Mouse (Mus musculus): ENCODE data around the gene Olfm2.
"Not testable (repeated sequence)": the region's sequence is repeated elsewhere in the genome, so short reads cannot be mapped to it uniquely, and the experiment has no call there.

Gene Olfm2

GRCm38 (mm10) chr9:20662874-20663273 is 83.3 kb downstream of the Olfm2 start:
- in situ Hi-C loops (cut with MboI; ENCODE audit: low sequenced_read_pairs): no loop called here

DNA sequence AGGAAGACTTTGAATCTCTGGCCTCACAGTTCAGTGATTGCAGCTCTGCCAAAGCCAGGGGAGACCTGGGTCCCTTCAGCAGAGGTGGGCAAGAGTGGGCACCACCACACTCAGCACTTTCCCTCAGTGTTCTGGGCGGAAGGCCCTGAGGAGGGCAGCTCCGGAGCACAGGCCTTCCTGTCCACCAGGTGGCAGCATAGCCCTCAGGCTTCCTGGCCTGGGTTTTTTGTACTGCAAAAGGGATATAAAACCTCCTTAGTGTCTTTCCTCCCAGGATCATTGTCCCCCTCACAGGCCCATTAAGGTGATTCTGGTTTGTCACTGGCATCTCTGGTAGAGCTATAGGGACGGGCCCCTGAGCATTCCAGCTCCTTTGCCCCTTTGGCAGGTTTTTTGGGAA is 83.8 kb downstream of the Olfm2 start:
- in situ Hi-C loops (cut with MboI; ENCODE audit: low sequenced_read_pairs): no loop called here

DNA sequence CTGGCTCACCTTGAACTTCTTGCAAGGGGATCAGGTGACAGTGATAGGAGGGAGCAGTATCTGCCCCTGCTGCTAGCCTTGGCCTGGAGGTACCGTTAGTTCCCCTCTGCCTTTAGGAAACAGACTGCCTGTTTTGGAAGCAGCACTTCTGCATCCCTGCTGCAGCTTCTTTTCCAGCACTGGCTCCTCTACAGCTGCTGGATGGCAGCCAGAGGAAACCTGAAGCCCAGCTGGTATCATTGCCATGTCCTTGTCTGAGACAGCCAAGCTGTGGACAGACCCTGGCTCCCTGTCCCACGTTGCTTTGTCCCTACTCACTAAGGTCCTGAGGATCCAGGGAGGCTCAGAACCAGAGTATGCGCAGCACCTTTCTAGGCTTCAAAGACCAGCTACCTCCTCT is 88.6 kb downstream of the Olfm2 start:
- in situ Hi-C loops (cut with MboI; ENCODE audit: low sequenced_read_pairs): no loop called here

DNA sequence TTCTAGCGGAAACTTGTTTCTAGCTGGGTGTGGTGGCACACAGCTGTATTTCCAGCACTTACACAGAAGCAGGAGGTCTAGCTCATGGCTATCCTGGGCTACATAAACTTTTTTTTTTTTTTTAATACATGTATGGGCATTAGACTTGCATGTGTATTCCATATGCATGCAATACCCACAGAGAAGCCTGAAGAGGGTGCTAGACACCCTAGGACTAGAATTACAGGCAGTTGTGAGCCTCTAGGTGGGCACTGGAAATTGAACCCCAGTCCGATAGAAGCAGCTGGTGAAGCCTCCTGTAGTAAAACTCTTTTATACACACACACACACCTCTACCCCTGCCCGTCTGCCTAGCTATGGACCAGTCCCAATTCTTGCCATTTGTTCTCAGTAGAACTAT is 92.3 kb downstream of the Olfm2 start:
- in situ Hi-C loops (cut with MboI; ENCODE audit: low sequenced_read_pairs): no loop called here

GRCm38 (mm10) chr9:20652260-20652658 is 93.9 kb downstream of the Olfm2 start:
- in situ Hi-C loops (cut with MboI; ENCODE audit: low sequenced_read_pairs): no loop called here

DNA sequence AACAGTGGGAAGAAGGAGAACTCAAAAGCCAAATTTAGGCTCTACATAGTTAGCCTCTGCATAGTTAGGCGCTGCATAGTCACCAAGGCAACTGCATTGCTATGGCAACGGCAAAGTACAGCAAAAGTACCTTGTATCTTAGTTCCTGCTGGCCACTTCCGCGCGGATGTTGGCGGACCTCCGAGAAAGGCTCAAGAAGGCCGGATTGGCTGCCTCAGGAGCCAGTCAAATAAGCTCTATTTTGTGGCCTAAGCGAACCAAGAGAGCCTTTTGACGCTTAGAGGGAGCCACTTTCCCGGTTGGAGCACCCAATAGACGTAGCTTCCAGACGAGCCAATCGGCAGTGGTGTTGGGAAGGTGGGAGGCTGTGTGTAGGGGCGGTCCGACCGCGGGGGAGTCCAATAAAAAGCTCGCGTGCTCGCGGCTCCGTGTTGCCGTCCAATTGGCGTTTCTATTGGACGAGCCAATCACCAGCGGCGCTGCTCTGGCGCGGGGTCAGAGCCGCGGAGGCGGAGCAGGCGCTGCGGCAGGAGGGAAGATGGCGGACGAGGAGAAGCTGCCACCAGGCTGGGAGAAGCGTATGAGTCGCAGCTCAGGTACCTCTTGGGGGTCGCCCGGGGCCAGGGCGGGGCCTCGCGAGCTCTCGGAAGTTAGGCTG is 94.4 kb downstream of the Olfm2 start, which contains the start of gene Pin1:
TSS of gene Pin1 (plus strand) at position 494 of the 658 bp plus-strand sequence.
- in situ Hi-C loops (cut with MboI; ENCODE audit: low sequenced_read_pairs): no loop called here

DNA sequence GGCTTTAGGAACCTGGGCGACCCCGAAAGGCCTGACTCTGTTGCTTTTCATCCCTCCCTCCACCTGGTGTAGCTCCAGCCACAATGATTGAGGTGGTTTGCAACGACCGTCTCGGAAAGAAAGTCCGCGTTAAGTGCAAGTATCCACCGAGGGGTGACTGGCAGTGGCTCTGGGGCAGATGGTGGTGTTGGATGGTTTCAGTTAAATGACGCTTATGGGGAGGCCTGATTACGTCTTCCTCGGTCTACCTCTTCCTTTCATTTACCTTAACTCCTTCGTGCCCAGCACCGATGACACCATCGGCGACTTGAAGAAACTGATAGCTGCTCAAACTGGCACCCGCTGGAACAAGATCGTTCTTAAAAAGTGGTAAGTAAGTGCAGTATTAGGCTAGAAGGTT is 101.0 kb downstream of the Olfm2 start:
- in situ Hi-C loops (cut with MboI; ENCODE audit: low sequenced_read_pairs): no loop called here

GRCm38 (mm10) chr9:20644360-20645081 is 101.6 kb downstream of the Olfm2 start, which contains the start of gene Fbxl12:
Gene Fbxl12, minus strand, starts transcription at chr9:20644767.
- in situ Hi-C loops (cut with MboI; ENCODE audit: low sequenced_read_pairs): no loop called here

DNA sequence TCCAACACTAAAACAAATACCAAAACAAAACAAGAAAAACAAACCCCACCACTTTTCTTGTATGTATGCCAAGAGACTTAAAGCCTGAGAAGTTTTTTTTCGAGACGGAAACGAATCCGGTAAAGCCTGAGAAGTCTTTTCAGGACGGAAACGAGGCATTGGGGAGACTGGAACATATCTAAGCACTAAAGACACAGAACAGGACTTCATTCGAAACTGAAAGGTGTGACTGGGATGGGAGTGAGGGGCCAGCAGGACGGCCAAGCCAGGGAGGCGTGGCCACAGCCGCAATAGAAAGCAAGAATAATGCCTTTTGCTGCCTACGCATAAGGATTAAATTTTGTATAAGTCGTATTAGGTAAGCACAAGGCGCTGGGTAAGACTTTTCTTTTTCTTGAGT is 102.4 kb downstream of the Olfm2 start:
- in situ Hi-C loops (cut with MboI; ENCODE audit: low sequenced_read_pairs): no loop called here

DNA sequence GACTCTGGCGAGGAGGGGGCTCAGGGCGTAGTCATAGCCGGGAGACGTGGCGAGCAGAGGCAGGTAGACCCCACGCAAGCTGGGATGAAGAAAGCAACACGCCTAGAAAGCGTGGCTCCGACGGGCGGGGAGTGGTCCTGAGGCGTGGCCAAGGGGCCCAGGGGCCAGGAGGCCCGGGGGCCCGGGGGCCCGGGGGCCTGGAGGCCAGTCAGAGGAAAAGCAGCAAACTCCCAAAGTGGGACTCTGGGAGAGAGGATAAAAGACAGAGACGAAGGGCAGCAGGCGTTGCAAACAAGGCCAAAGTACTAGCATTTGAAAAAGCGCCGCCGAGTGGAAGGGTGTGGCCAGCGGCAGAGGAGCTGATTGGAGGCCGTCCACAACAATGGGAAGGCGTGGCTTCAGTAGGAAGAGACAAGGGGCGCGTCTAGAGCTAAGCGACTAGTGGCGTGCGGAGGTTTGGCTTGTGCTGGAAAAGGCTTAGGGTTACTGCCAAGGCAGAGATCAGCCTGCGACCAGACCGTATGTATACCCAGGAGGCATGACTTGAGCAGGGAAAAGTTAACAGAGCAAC is 103.2 kb downstream of the Olfm2 start:
- in situ Hi-C loops (cut with MboI; ENCODE audit: low sequenced_read_pairs): no loop called here

GRCm38 (mm10) chr9:20642101-20642895 is 103.9 kb downstream of the Olfm2 start, which contains the start of gene Ubl5:
Gene Ubl5, plus strand, starts transcription at chr9:20642878.
- in situ Hi-C loops (cut with MboI; ENCODE audit: low sequenced_read_pairs): no loop called here

GRCm38 (mm10) chr9:20641501-20641900 is 104.6 kb downstream of the Olfm2 start:
- in situ Hi-C loops (cut with MboI; ENCODE audit: low sequenced_read_pairs): no loop called here

DNA sequence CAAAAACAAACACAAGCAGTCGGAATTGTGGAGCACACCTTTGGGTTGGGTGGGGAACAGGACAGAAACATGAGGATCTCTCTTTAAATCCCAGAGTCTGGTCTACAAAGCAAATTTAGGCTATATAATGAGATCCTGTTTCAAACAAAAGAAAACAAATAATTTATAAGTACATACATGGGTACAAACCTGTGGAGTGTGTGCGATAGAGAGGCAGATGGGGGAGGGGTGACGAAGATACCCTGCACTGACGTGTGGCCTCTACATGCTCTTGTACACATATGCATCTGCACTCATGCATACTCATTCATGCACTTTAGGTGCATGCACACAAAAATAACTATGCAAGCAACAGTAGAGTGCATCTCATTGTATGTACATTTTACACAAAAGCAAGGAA is 106.7 kb downstream of the Olfm2 start:
- in situ Hi-C loops (cut with MboI; ENCODE audit: low sequenced_read_pairs): no loop called here

GRCm38 (mm10) chr9:20638552-20638951 is 107.6 kb downstream of the Olfm2 start:
- in situ Hi-C loops (cut with MboI; ENCODE audit: low sequenced_read_pairs): no loop called here

GRCm38 (mm10) chr9:20636790-20637189 is 109.4 kb downstream of the Olfm2 start:
- in situ Hi-C loops (cut with MboI; ENCODE audit: low sequenced_read_pairs): no loop called here

- in situ Hi-C loops (cut with MboI; ENCODE audit: low sequenced_read_pairs): no loop called here
Measured at GRCm38 (mm10) chr9:20636256-20636655, 109.9 kb downstream of the Olfm2 start.

GRCm38 (mm10) chr9:20635676-20636075 is 110.5 kb downstream of the Olfm2 start:
- in situ Hi-C loops (cut with MboI; ENCODE audit: low sequenced_read_pairs): not testable (repeated sequence)

- in situ Hi-C loops (cut with MboI; ENCODE audit: low sequenced_read_pairs): no loop called here
Measured at GRCm38 (mm10) chr9:20631332-20631731, 114.8 kb downstream of the Olfm2 start.

Measured in CH12F3 (cell line).